Mouse (Mus musculus): Measurements from ENCODE around the gene Rpl36a-ps1.

Gene Rpl36a-ps1

DNA sequence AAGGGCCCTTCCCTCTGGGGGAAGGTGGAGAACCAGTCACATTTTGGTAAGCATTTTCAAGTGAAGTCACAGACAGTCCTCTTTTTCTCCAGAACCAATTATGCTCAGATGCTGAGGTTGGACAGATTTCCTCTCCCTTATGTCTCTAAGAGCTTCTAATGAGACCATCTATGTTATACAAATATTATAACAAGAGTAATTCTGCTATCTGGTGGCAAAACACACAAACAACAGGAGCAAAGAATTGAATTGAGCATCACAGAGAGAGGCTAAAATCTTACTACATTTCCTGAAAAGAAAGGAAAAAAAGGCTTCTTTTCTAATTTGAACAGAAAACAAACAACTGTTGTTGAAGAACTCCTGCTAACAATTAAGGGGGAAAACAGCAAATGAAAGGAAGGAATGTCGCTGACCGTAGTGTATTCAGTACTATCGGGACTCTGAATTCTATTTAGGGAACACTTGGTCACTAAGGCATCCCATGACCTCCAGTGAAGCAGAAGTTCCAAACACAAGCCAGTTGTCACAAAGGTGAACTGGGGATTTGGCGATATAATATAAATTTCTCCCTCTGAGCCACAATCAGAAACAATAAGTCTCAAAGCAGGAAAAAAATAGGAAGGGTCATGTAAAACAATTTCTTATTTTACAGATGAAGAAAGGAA is 42.4 kb downstream of the Rpl36a-ps1 start:
- 52% methylated on average over 4 of the region's 4 CpGs for WGBS

Data from cerebral cortex, adult 2 months (tissue).